Mouse (Mus musculus) spleen, adult 2 months (tissue): ENCODE data around the gene March6.

Experiments used
- CTCF ChIP-seq: fragments of 200-500 bp; IDR thresholded peaks from 2 replicates; pipeline ENCODE4 v1.5.1; 2011; ENCODE audit warnings: mild to moderate bottlenecking, inconsistent platforms; ENCODE audit not compliant: insufficient read depth, insufficient read length, insufficient replicate concordance; ENCODE audit errors: extremely low read depth
- POLR2A ChIP-seq: fragments of 200-500 bp; IDR thresholded peaks from 2 replicates; pipeline ENCODE4 v1.6.1; 2011; ENCODE audit warnings: low read depth, low read length, inconsistent platforms

DNA sequence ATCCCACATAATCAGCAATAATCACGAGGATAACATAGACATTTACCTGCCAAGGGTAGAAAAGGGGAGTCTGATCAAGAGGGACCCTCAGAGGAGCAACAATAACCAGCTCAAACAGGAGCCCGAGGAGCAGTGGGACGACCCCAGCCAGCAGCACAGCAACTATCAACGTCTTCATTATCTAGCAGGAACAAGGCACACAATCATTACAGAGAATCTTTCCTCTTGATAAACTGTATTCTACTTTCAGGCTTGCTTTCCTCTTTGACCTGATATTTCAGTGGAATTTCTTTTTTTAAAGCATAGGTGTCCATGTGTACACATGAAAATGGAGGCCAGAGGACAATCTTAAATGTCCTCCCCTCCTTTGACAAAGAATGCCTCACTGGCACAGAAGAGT, 61.4 kb downstream of the March6 start:
- no peak for TF ChIP-seq CTCF
- TF ChIP-seq POLR2A = no peak
